Mouse (Mus musculus): ENCODE results near the gene Cdkn2aip.
A peak's percentile ranks its signal among the peaks of the same experiment; 100 is the strongest.

The Cdkn2aip gene

GRCm38 (mm10) chr8:47713761-47714745 lies at the start of gene Cdkn2aip:
Cdkn2aip (minus strand) TSS chr8:47713932.
- DNase-seq (ENCODE audit: low read depth) = peak; percentile 89

DNA sequence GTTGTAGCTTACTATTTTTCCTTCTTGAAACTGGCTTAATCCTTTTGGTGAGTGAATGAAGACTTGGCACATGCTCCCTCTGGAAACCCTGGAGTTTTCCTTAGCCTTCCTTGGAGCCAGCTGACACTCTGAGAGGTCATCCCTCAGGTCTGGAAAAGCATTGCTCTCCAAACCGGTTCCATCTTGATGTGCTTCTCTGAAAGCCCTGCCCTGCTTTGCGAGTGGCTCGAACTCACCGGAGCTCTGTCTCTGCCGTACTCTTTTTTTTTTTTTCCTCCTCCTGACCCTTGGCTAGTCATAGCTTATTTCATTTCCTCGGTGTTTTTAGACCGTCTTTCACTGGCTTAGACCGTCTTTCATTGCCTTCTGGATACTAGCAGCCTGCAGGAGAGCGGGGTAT lies 49.5 kb upstream of the Cdkn2aip start:
- DNase-seq (ENCODE audit: low read depth) = no peak

DNA sequence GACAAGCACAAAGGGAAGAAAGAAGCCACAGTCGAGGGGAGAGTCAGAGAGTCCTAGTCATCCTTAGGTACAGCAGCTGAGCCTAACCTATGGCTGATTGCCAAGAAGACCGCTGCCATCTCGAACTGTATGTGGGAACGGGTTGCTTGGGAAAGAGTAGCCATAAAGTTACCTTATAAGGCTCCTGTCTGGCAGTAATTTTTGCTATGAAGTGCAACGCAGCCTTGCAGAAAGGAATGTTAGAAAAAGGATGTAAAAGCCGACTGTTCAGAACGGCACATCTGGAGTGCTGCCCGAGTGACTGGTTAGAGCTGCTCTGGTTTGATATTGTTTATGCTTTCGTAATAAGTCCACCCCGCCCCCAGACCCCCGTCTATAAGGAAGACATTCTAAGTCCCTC lies 47.0 kb upstream of the Cdkn2aip start:
- no peak for DNase-seq (ENCODE audit: low read depth)

- no peak for DNase-seq (ENCODE audit: low read depth)
Observed at GRCm38 (mm10) chr8:47760186-47760585, 46.5 kb upstream of the Cdkn2aip start.

DNA sequence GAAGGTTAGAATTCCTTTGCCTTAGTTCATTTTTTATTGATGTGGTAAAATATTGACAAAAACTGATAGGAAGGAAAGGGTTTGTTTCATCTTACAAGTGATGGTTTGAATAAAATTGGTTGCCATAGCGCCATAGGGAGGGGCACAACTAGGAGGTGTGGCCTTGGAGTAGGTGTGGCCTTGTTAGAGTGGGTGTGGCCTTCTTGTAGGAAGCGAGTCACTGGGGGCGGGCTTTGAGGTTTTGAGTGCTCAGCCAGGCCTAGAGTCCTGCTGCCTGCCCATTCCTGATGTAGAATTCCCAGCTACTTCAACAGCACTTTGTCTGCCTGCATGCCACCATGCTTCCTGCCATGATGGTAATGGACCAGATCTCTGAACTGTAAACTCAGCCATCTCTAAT lies 39.4 kb upstream of the Cdkn2aip start:
- DNase-seq (ENCODE audit: low read depth) = no peak

- no peak for DNase-seq (ENCODE audit: low read depth)
Observed at GRCm38 (mm10) chr8:47750096-47750495, 36.4 kb upstream of the Cdkn2aip start.

DNA sequence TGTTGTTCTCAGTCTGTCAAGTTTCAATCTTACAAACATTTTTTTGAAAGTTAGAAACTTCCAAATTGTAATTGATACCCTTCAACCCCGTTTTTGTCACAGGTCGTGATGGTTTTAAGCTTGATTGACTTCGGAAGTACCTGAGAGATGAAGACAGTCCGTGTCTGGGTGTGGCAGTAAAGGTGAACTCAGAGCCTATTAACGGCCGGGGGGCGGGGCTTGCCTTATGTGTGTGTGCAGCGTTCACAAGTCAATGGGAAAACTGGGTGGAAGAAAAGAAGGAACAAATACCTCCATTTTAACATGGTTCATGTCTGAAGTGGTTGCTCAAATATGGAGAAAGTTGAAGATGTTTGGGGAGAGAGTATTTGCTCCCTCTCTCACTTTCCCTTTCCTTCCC lies 35.8 kb upstream of the Cdkn2aip start:
- DNase-seq (ENCODE audit: low read depth) = no peak

DNA sequence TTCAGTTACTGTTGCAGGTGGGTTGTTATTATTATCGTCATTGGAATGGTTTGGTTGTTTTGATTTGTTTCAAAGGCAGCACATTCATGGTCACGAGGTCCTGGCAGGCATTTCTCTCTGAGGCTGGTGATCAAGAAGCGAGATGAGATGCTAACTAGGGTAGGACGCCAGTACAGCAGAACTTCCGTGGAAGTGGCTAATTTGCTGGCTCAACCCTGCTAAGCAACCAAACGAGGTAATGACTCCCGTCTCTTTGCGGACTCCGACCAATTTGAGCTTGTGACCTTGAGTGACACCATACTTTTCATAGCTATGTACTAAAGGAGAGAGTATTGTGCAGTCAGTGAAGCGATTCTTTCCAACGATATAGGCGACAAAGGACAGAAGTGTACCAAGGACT lies 32.6 kb upstream of the Cdkn2aip start:
- no peak for DNase-seq (ENCODE audit: low read depth)

DNA sequence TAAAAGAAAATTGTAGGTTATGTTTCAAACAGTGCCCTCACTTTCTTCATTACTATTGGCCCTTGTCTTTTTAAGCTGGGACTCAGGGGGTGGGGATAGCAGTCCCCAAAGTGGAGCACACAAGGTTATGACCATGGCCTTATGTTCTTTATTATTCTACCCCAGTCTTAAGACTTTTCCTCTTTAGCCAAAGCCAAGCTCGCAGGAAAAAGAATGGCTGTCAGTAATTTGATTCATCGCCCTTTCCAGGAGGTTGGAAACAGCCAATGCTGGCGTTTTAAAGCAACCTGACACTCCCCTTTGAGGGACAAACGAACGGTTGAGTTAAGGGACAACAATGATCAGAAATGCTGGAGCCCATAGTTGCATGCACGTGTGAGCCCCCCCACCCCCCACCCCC lies 32.1 kb upstream of the Cdkn2aip start:
- DNase-seq (ENCODE audit: low read depth) = no peak

DNA sequence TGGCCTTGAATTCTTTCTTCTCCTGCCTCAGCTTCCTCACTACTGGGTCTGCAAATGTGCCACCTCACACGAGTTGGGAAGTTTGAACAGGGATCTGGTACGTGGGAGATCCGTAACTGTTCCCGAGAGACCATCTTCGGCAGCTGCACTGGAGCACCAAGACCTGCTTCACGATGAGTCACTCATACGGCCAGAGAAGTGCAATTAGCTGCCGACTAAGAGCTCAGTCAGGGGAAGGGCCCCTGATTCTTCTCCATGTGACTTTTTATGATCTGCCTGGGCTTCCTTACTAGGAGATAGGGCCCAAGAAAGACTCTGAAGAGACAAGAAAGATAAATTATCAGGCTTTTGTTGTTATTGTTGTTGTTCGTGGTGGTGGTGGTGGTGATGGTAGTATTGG lies 31.1 kb upstream of the Cdkn2aip start:
- DNase-seq (ENCODE audit: low read depth) = no peak

DNA sequence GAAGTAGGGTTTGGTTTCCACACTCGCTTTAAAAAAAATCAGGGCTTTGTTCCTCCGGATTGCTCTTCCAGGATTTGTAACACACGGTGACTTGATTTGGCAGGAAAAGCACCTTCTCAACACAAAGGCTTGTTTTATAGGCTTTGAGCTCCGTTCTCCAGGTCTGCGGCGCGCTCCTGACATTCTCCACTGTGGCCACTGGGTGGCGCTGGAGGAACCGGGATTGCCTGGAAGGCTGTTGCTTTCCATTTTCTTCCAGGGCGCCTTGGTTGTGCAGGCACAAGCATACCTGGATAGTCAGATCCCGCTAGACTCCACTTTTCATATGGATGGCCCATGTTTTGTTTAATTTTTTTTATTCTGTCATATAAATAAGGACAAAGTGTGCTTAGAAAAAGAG lies 29.7 kb upstream of the Cdkn2aip start:
- DNase-seq (ENCODE audit: low read depth) = peak; percentile 39

DNA sequence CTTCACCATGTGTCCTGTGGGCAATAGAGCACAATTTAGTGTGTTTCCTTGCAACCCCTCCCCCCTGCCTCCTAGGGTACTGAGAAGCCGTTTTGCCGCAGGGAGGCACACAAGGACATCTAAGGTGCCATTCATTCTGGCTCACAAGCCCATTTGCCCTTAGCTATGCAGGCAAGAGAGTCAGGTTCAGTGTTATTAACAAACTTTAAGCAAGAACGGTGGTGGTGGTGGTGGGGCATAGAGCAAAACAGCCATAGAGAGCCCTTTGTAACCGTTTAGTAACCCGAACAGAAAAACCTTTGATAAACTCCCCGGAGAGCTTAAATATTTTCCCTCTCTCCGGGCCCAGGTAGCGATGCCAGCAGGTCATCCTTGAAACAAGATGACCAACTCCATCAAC lies 29.3 kb upstream of the Cdkn2aip start:
- no peak for DNase-seq (ENCODE audit: low read depth)

DNA sequence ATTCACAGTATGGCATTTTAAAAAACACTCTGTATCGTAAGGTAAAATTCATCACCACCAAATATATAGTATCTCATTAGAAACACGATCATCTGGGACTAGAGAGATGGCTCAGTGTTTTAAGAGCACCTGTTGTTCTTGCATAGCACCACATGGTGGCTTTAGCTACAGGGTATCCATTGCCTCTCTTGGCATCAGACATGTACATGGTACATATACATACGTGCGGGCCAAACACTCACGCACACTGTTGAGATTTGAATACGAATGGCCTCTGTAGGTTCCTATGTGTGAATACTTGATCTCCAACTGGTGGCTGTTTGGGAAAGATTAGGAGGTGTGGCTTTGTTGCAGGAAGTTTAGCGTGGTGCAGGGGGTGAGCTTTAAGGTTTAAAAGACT lies 28.6 kb upstream of the Cdkn2aip start:
- no peak for DNase-seq (ENCODE audit: low read depth)

GRCm38 (mm10) chr8:47737120-47737519 lies 23.4 kb upstream of the Cdkn2aip start:
- no peak for DNase-seq (ENCODE audit: low read depth)

DNA sequence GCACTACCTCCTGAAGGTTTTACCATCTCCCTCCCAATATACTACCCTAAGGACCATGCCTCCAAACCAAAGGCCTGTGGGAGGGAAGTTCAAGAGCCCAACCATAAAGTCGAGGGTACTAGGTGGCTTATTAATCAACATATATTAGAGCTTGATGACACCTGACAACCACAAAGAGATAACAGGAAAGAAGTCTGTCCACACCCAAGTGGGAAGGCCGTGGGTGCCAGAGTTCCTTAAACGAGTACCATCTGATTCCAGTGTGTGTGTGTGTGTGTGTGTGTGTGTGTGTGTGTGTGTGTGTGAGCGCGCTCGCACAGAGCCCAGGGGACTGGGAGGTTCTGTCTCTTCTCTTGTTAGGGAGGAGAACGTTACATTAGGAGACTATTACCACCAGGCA lies 15.6 kb upstream of the Cdkn2aip start:
- no peak for DNase-seq (ENCODE audit: low read depth)

DNA sequence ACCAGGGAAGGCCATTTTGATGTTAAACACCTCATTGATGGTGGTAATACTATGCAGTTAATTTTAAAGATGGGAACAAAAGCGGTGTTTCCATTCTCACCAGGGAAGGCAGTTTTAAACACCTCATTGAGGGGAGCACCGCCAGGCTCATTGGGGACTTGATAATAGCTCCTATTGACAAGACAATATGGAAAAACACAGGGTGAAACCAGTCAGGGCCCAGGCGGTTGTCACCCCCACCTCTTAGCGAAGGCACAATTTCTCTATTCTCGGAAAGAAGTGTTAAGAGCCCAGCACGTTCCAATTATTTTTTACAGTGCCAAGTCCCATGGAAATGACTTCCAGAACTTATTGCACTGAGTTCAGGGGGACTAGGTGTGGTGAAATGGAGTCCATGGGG lies 13.2 kb upstream of the Cdkn2aip start:
- no peak for DNase-seq (ENCODE audit: low read depth)

DNA sequence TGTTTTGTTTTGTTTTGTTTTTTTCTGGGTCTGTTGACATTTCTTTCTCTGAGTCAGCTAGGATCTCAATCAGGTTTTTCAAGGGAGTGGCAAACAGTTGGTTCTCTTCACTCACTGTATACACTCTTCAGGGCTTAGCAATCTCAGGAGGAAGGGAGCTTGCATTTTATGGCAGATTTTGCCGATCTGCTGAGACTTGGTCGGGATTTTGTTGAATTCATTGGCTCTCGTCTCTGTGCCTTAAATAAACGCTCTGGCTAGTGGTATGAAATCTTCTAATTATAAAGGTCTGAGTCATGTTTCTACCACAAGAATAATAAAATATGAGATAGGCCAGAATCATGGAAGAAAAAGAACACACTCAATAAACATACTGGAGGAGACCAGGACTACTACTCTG lies 7.9 kb upstream of the Cdkn2aip start:
- DNase-seq (ENCODE audit: low read depth) = no peak

DNA sequence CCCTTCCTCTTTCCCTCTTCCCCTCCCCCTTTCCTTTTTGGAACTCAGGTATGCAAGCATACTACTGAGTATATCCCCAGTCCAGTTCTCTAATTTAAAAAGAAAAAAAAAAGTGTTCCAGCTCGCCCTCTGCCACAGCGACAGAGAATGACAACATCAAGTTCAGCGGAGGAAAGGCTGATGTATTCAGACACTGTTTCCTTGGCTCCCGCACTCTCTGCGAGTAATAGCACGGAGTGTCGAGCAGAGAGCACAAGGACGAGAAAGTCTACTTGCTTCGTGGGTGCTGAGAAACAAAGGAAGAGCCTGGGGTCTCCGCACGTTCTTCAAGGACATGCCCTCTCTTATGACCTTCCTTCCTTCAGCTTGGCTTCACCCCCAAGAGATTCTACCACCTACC lies 4.9 kb upstream of the Cdkn2aip start:
- no peak for DNase-seq (ENCODE audit: low read depth)

DNA sequence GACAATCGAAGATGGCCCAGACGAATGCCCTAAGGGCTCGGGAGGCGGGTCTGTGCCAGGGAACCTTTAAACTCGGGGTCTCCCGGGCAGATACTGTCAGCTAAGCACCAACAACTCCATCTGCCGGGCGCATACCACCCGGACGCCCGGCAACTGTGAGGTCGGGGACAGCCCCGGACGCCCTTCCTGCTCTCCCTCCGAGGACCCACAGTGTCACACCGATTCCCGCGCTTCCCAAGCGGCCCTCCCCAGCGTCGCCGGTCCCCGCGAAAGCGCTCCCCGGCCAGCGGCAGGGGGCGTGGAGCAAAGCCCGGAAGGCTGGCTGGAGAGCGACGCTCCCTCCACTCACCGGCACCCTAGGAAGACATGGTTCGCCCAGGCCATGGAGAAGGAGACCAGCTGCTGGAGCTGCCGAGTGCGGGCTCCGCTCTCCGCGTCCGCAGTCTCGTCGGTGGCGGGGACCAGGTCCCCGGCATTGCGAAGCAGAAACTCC lies 515 bp downstream of the Cdkn2aip start:
- DNase-seq (ENCODE audit: low read depth) = peak; percentile 35

- no peak for DNase-seq (ENCODE audit: low read depth)
Observed at GRCm38 (mm10) chr8:47708106-47708505, 5.6 kb downstream of the Cdkn2aip start.

DNA sequence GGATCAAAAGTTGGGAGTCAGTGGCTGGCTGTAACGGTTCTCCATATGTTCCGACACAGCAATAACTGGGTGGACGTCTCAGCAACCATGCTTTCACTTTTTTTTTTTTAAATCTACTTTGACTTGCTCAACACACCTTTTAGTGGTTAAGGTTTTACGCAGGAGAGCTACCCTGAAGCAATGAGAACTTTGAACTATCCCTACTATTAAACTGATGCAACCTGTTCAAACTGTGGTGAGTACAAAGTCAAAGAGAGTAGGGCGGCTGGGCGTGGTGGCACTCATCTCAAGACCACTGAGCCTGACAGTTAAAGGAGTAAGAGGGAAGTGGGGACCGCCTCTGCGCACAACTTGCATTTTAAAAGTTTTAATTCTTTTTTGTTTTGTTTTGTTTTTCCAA lies 7.0 kb downstream of the Cdkn2aip start:
- no peak for DNase-seq (ENCODE audit: low read depth)

DNA sequence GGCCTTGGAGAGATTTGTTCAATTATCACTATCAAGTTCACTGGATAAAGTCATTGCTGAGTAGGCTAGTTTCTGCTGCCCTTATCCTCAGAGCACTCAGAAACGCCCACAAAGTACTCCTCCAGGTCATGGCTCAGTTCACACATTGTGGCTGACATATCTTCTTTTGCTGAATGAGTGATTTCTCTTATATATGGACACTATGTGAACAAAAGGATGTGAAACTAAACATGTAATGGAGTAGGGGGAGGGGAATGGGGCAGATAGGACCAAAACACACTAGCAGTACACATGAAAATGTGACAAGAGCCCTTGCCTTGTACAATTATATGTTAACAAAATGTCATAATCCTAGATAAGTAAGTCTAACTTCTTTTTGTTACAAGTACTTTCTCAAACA lies 11.4 kb downstream of the Cdkn2aip start:
- DNase-seq (ENCODE audit: low read depth) = no peak

GRCm38 (mm10) chr8:47697696-47698095 lies 16.0 kb downstream of the Cdkn2aip start:
- no peak for DNase-seq (ENCODE audit: low read depth)

Data from c-Kit-positive CD71-negative TER-119-negative erythroid progenitor cells, embryonic 14.5 days (primary cell).